Mouse (Mus musculus) ES-E14 (cell line): Measurements from ENCODE around the gene Myadml2.

Experiments used
- CHD2 ChIP-seq: IDR thresholded peaks from 2 replicates; pipeline ENCODE4 v1.6.1; 2014; ENCODE audit warnings: mild to moderate bottlenecking, low read depth, low read length, inconsistent platforms
- HCFC1 ChIP-seq: IDR thresholded peaks from 2 replicates; pipeline ENCODE4 v1.6.1; 2012; ENCODE audit warnings: low read length, inconsistent platforms, borderline replicate concordance; ENCODE audit not compliant: insufficient read depth
- ZC3H11A ChIP-seq: IDR thresholded peaks from 2 replicates; pipeline ENCODE4 v1.6.1; 2012; ENCODE audit warnings: low read depth, mild to moderate bottlenecking, inconsistent platforms, low read length, borderline replicate concordance
- ZNF384 ChIP-seq: IDR thresholded peaks from 2 replicates; pipeline ENCODE4 v1.6.1; 2012; ENCODE audit warnings: low read depth, low read length, inconsistent platforms

DNA sequence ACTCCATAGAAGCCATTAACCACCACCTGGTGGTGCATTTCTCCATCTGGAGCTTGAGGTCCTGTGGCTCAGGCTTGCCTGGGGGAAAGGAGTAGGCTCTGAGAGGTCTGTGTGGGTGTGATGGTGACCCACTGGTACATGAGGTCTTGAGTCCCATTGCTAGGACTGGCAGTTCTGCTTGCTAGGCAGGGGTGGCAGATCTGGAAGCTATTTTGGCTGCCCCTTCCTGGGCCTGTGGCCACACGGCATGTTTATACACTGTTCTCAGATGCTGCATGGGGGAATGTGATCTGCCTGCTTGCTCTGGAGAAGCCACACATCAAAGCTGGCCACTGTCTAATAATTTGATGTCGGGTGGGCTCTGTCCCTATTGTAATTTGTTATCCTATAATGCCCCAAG lies 36.1 kb upstream of the Myadml2 start:
- no peak for TF ChIP-seq ZNF384
- TF ChIP-seq ZC3H11A, result no peak
- no peak for TF ChIP-seq CHD2
- TF ChIP-seq HCFC1, result no peak
